Mouse (Mus musculus) bone marrow macrophage, adult 2 months (primary cell): ENCODE measurements around the gene Cbwd1.

Experiments
- CTCF ChIP-seq: IDR thresholded peaks from 2 replicates; pipeline ENCODE4 v1.5.1; 2012; ENCODE audit warnings: low read depth, mild to moderate bottlenecking, low read length, moderate library complexity
- POLR2A ChIP-seq: IDR thresholded peaks from 2 replicates; pipeline ENCODE4 v1.6.1; 2012; ENCODE audit warnings: mild to moderate bottlenecking, low read depth, low read length, borderline replicate concordance

DNA sequence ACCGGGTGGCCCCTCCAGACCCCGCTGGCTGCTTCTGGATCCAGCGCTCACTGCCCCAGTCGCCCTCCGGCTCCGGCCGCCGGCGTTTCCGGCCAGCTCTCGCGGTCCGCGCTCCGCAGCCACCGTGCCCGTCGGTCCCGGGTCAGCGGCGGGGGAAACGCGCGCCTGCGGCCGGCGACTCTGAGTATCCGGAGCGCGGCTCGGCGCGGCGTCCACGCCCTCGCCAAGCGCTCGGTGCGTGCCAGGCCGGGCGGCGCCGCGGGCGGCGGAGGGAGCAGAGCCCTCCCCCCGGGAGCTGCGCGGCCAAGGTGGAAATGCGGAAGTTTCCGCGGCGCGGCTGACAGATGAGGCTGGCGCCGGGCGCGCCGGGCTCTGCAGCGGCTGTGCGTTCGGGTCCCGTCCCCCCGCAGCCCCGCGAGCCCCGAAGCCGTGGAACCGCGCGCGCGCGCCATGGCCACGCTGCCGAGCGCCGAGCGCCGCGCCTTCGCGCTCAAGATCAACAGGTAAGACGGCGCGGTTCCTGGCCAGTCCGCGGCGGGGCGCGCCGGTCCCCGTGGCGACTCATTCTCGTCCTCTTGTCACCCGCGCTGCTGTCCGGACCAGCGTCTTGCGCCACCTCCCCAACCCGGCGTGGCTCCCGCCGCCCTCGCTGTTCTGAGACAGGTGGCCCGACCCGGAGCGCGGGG, 37.9 kb upstream of the Cbwd1 start, which contains the start of gene Dock8:
- TF ChIP-seq CTCF (no peak), POLR2A (no peak)
